Mouse (Mus musculus) forebrain, embryonic 11.5 days (tissue): ENCODE measurements at regions not wholly inside any gene's neighbourhood (a gene's known extent, or its start where the extent isn't known, plus 50 kb on each side); places are given as distances from the start of the nearest gene placed in this dataset.

Source experiments
- ATAC-seq: fragments of 200-750 bp; cut with Nextera tagmentation; replicated peaks from 2 replicates; pipeline ENCODE4 v1.8.0; 2017; ENCODE audit warnings: moderate TSS enrichment; ENCODE audit not compliant: low FRiP score
- DNase-seq: peaks from one replicate; pipeline ENCODE4 v3.0.0-alpha.2; 2017; ENCODE audit warnings: low spot score
- H3K27ac ChIP-seq: fragments of 300-500 bp; sonication (generic); 2 replicates; pipeline ENCODE4 v1.5.1; 2014; ENCODE audit warnings: low read depth, low read length
- H3K27me3 ChIP-seq: fragments of 300-500 bp; sonication (generic); 2 replicates; pipeline ENCODE4 v1.6.1; 2014; ENCODE audit warnings: mild to moderate bottlenecking, low read length, mixed read lengths; ENCODE audit not compliant: control insufficient read depth, insufficient read depth
- H3K36me3 ChIP-seq: fragments of 300-500 bp; sonication (generic); 2 replicates; pipeline ENCODE4 v1.6.1; 2014; ENCODE audit warnings: mild to moderate bottlenecking, low read length, moderate library complexity, mixed read lengths; ENCODE audit not compliant: control insufficient read depth, insufficient read depth
- H3K4me1 ChIP-seq: fragments of 300-500 bp; sonication (generic); replicated peaks from 2 replicates; pipeline ENCODE4 v1.6.1; 2014; ENCODE audit warnings: low read length, mixed read lengths; ENCODE audit not compliant: control insufficient read depth, insufficient read depth
- H3K4me2 ChIP-seq: fragments of 300-500 bp; sonication (generic); 2 replicates; pipeline ENCODE4 v1.6.1; 2014; ENCODE audit warnings: low read depth, mild to moderate bottlenecking, low read length, moderate library complexity, mixed read lengths; ENCODE audit not compliant: severe bottlenecking
- H3K4me3 ChIP-seq: fragments of 300-500 bp; sonication (generic); 2 replicates; pipeline ENCODE4 v1.5.1; 2014; ENCODE audit warnings: low read depth, low read length
- H3K9ac ChIP-seq: fragments of 300-500 bp; sonication (generic); 2 replicates; pipeline ENCODE4 v1.6.1; 2014; ENCODE audit warnings: low read length
- H3K9me3 ChIP-seq: fragments of 300-500 bp; sonication (generic); 2 replicates; pipeline ENCODE4 v1.6.1; 2016; ENCODE audit warnings: low read length, mixed read lengths; ENCODE audit not compliant: control insufficient read depth
- WGBS: fragments of 180-500 bp; shearing (Covaris S2); extraction: QIAGEN DNeasy Blood & Tissue Kit; methylation state at CpG from one replicate; pipeline ENCODE4 v1.1.7; 2014; 5-methylcytosine and 5-hydroxymethylcytosine counted together

GRCm38 (mm10) chr13:115451244-115451643 is 349.5 kb upstream of the Itga1 start:
- H3K36me3 ChIP-seq = no peaks in the 10 kb centered on the region
- ATAC-seq (no peak), DNase-seq (no peak)
- no peak overlapping the region for H3K27ac ChIP-seq
- WGBS = 14% methylated on average over 1 of the region's 1 CpGs
- H3K4me1 ChIP-seq = no peaks in the 10 kb centered on the region
- H3K9me3 ChIP-seq = no peaks in the 10 kb centered on the region
- no peak overlapping the region for H3K4me2 ChIP-seq
- no peak overlapping the region for H3K9ac ChIP-seq
- H3K27me3 ChIP-seq = no peaks in the 10 kb centered on the region
- H3K4me3 ChIP-seq = no peak overlapping the region

DNA sequence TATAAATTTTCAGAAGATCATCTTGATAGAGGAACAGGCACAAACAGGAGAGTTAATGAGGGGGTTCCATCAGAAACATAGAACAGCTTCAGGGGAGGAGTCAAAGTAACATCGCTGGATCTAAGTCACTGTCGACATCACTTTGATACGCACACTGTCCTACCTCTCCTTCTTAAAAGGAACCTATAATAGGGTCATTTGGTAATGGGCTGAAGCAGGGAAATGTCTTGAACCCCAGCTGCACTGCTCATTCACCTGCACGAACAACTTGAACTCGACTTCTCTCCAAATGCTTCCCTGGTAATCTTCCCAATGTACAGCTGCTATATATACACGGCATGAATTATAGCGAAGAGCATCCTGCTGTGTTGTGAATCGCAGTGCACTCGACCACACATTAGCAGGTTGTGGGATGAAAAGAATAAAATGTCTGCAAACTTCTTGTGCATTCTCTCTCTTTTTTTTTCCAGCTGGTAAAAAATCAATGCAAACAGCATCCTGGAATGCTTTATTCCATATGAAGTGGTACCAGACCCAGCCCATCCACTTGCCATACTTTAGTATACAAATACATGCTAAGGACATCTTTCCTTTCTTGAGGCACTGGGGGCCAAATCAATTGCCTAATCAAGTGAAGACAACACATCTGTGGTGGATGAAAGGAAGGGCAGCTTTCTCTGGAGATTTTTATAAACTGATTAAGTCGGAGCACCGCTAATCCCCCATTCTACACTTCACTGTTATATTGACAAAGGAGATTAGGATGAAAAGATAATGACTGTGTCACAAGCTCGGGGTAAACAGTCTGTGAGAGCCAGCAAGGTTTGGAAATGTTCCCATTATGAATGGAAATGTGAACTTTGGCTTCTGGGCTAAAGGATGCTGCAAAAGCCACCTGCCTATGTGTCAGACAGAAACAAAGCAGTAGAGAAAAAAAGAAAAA is 325.6 kb upstream of the Itga1 start:
- Histone ChIP-seq H3K27me3 (no peaks in the 10 kb centered on the region; the same call in 1 of the 2 replicates), H3K4me3 (no peak overlapping the region), H3K36me3 (no peaks in the 10 kb centered on the region), H3K4me1 (peaks cover 2% of the 10 kb centered on the region; the same call in 1 of the 2 replicates), H3K4me2 (no peak overlapping the region), H3K9me3 (no peaks in the 10 kb centered on the region), H3K9ac (no peak overlapping the region), H3K27ac (no peak overlapping the region)
- WGBS = 25% methylated on average over 12 of the region's 12 CpGs
- ATAC-seq (peak; percentile 65), DNase-seq (no peak)

DNA sequence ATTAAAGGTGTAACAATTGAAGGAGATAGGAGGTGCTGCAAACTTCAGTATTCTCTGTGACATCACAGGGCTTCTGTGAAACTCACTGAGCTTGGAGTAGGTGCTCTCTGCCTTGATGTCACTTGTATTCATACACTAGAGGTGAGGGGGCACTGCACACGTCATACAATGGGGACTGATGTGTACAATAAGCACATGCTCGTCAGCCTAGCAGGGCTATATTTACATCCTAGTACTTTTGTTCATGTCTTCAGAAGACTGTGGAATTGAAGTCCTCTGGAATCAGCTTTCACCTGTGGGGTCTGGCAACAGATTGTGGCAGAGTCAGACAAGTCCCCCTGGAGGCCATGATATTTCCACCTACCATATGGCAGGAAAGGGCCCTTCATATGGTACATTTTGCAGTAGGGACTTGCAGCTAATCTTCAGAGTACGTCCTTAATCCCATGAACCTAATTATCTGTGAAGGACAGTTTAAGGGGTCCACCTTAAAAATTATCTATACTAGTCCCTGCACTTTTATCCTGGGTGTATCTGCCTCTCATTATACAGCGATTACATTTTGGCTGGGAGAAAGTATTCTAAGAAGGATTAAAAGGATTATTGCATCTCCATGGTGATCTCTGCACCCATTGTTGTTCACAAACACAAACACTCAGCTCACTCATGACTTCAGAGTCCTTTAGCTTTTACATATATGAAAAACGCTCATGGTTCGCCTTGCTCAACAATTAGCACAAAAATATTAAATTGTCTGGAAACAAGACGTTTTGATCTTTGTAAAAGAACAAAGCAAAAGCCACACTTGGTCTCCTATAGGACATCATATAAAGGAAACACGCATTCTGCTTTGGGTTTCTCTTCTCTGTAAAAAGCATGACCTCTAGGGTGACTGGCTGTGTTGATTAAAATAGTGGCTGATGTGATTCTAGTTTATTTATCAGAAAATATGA is 324.1 kb upstream of the Itga1 start:
- DNase-seq = no peak

DNA sequence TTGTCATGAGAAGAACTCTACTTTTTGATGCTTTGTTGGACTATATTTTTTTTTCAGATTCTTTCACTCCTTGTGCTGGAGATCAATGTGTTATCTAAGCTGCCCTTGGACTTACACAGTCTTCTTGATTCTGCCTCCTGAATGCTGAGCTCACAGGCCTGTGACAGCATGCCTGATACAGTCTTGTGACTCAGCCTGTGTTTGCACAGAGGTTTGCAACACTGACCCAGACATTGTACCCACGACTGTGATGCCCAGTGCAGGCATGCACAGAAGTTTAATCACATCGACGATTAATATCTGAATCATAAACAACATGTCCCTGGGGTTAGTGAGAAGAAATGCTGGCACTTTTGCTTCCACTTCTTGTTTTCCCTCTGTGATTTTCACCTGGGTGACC is 322.0 kb upstream of the Itga1 start:
- H3K27ac ChIP-seq = no peak overlapping the region
- H3K27me3 ChIP-seq = no peaks in the 10 kb centered on the region
- WGBS = 81% methylated on average over 3 of the region's 3 CpGs

More for the DNA sequence above, 324.1 kb upstream of the Itga1 start:
- Histone ChIP-seq H3K27me3 (no peaks in the 10 kb centered on the region; the same call in 1 of the 2 replicates), H3K4me1 (peaks cover 5% of the 10 kb centered on the region; the same call in 1 of the 2 replicates), H3K9ac (no peak overlapping the region), H3K9me3 (no peaks in the 10 kb centered on the region), H3K4me2 (no peak overlapping the region), H3K36me3 (no peaks in the 10 kb centered on the region), H3K4me3 (no peak overlapping the region), H3K27ac (no peak overlapping the region)
- ATAC-seq = peak; percentile 52
- WGBS = 27% methylated on average over 8 of the region's 8 CpGs

GRCm38 (mm10) chr13:115421483-115421882 is 319.7 kb upstream of the Itga1 start:
- H3K36me3 ChIP-seq = no peaks in the 10 kb centered on the region
- DNase-seq (no peak), ATAC-seq (peak; percentile 69)
- H3K4me2 ChIP-seq = no peak overlapping the region
- no peaks in the 10 kb centered on the region for H3K9me3 ChIP-seq
- no peaks in the 10 kb centered on the region for H3K27me3 ChIP-seq
- peaks cover 3% of the 10 kb centered on the region; the same call in 1 of the 2 replicates for H3K4me1 ChIP-seq
- WGBS = 6% methylated on average over 1 of the region's 1 CpGs
- no peak overlapping the region for H3K27ac ChIP-seq
- no peak overlapping the region for H3K9ac ChIP-seq
- H3K4me3 ChIP-seq = no peak overlapping the region

More for the DNA sequence above, 322.0 kb upstream of the Itga1 start:
- no peak for DNase-seq
- no peak overlapping the region for H3K4me3 ChIP-seq
- no peak overlapping the region for H3K4me2 ChIP-seq
- no peaks in the 10 kb centered on the region for H3K9me3 ChIP-seq
- H3K4me1 ChIP-seq = peaks cover 5% of the 10 kb centered on the region; the same call in 1 of the 2 replicates
- ATAC-seq = no peak
- H3K9ac ChIP-seq = no peak overlapping the region
- no peaks in the 10 kb centered on the region for H3K36me3 ChIP-seq

GRCm38 (mm10) chr13:115417829-115418228 is 316.1 kb upstream of the Itga1 start:
- Histone ChIP-seq H3K36me3 (no peaks in the 10 kb centered on the region), H3K9me3 (no peaks in the 10 kb centered on the region), H3K27me3 (no peaks in the 10 kb centered on the region), H3K27ac (no peak overlapping the region), H3K9ac (no peak overlapping the region), H3K4me2 (no peak overlapping the region), H3K4me3 (no peak overlapping the region), H3K4me1 (peaks cover 3% of the 10 kb centered on the region; the same call in 1 of the 2 replicates)
- ATAC-seq = no peak
- no peak for DNase-seq
- WGBS = 75% methylated on average over 4 of the region's 4 CpGs

DNA sequence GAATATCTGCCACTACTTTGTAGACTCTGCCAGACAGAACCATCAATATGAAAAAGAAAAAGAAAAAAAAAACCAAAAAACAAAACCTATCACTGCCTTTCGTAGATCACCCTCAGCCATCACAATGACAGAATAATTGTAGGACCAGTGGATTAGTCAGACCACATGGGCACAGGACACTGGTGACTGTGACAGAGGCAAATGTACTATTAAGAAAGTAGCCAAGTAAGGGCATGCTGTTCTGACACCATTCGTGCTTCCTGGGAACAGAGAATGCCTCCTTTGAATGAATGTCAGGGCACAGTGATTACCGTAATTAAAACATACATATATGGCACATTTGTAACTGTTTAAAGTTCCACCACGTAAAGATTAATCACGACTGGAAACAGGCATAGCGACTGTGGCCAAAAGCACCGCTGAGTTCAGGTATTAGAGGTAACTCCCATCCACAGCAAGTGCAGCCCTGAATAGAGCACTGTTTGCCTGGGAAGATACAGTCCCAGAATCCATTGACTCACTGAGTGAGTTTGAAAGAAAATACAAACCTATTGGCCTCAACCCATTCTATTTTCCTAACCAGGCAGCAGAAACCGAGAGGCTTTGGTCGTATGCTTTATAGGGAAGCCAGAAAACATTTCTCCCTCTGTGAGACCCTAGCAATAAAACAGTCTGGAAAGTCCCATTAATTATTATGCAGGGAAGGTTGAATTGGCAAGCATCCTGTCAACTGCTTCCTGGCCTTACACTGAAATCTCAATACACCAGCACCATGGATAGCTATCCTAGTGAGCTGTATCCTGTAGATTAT is 312.2 kb upstream of the Itga1 start:
- Histone ChIP-seq H3K36me3 (no peaks in the 10 kb centered on the region), H3K27me3 (no peaks in the 10 kb centered on the region), H3K4me3 (no peak overlapping the region), H3K9ac (no peak overlapping the region), H3K9me3 (no peaks in the 10 kb centered on the region), H3K4me2 (no peak overlapping the region), H3K27ac (no peak overlapping the region), H3K4me1 (no peaks in the 10 kb centered on the region)
- WGBS = 60% methylated on average over 9 of the region's 9 CpGs
- ATAC-seq (no peak; the same call in 1 of the 2 replicates), DNase-seq (no peak)

DNA sequence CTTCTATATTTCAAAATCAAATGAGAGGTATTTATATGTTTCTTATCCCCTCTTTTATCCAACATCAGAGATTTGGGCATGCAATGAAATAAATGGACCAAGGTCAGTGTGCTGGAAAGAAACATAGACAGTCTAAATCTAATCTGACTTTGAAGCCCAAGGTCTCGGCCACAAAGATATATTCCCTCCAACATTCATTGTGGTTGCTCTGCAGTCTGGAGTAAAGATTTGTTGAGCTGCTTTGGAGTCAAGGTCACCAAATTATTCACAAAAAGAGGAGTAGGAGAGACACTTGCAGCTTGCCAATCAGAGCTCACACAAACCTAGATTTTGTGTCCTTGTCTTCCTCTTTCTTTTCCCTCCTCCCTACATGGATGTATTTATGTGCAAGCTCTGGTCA is 304.2 kb upstream of the Itga1 start:
- Histone ChIP-seq H3K4me1 (no peaks in the 10 kb centered on the region), H3K27ac (no peak overlapping the region), H3K9me3 (no peaks in the 10 kb centered on the region), H3K4me2 (no peak overlapping the region), H3K36me3 (no peaks in the 10 kb centered on the region), H3K4me3 (no peak overlapping the region), H3K27me3 (no peaks in the 10 kb centered on the region), H3K9ac (no peak overlapping the region)
- DNase-seq (no peak), ATAC-seq (no peak)
- WGBS = 75% methylated on average over 1 of the region's 1 CpGs
